ENCODE assay signal across 13 mouse cellular contexts in the genomic region with DNA sequence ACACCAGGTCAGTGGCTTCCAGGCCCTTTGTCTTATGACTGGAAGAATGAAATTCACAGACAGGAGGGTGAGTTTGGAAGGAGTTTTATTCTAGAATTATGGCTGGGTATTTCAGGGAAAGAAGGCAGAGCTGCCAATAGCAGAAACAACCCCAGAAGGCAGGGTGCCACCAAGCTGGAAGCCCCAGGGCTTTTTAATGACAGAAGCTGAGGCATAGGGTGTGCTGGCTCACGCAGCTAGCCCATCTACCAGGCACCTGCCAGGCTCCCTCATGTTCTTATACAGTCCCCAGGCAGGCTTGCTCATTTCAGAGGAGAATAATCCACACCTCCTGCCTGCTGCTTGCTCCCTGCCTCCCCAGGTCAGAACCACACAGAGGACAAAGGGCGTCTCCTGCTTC.
"Had no signal": no experiment of that assay in that cellular context is flagged by ENCODE, and none has a peak within 500 bp of the region (broad histone marks: within the 10 kb centered on the region; RNA-seq: fewer than 3 reads in every experiment).

No protein-coding gene starts in this region.

- H3K9me3 ChIP-seq: kidney, embryonic 15.5 days; liver, embryonic 13.5 days had no signal

- DNase-seq: kidney, postnatal 14 days; layer of hippocampus, postnatal 36 days; liver, embryonic 13.5 days; lung, adult 2 months; lung, postnatal 14 days; lung, postnatal 4 days; midbrain, embryonic 14.5 days; thymus, adult 18-20 months; thymus, postnatal 36 days had no signal

- H3K27ac ChIP-seq: kidney, embryonic 15.5 days; left cerebral cortex, adult 2 months; liver, embryonic 13.5 days had no signal

- H3K4me2 ChIP-seq: kidney, embryonic 15.5 days; liver, embryonic 13.5 days; midbrain, embryonic 11.5 days had no signal

- H3K4me1 ChIP-seq: kidney, embryonic 15.5 days; liver, embryonic 13.5 days had no signal

- H3K36me3 ChIP-seq: kidney, embryonic 15.5 days; liver, embryonic 13.5 days had no signal

- H3K9ac ChIP-seq: kidney, embryonic 15.5 days; liver, embryonic 13.5 days had no signal

- ATAC-seq: intestine, postnatal 0 days had no signal

- H3K4me3 ChIP-seq: kidney, embryonic 15.5 days; left cerebral cortex, adult 2 months; liver, embryonic 13.5 days had no signal

- H3K27me3 ChIP-seq: kidney, embryonic 15.5 days; liver, embryonic 13.5 days had no signal
